Mouse (Mus musculus) G1E-ER4 (cell line): Measurements from ENCODE around the gene Olfr1175-ps. TPM values are rescaled to one million over a fixed set of nuclear protein-coding genes. Genes with fewer than 3 reads are reported as not detected.

Source experiments
- GATA1 ChIP-seq: IDR thresholded peaks from one replicate; pipeline ENCODE4 v1.8.0; 2012; ENCODE audit warnings: low read length, inconsistent platforms
- polyA plus RNA-seq: library from polyadenylated mRNA; stranded (reverse); fragments of >175 nt; gene quantifications from 2 replicates; pipeline ENCODE4 v1.2.3, GENCODE M21; 2012

Gene Olfr1175-ps
- not detected in 2 replicates for polyA plus RNA-seq

GRCm38 (mm10) chr2:88327115-88327514 is at the start of gene Olfr1175-ps:
Gene Olfr1175-ps, minus strand, starts transcription at chr2:88327215.
- TF ChIP-seq GATA1, result no peak

GRCm38 (mm10) chr2:88356304-88356703 is 29.3 kb upstream of the Olfr1175-ps start:
- no peak for TF ChIP-seq GATA1

- no peak for TF ChIP-seq GATA1
Observed at GRCm38 (mm10) chr2:88346392-88346791, 19.4 kb upstream of the Olfr1175-ps start, which contains the start of gene Olfr1177-ps. Gene Olfr1177-ps, minus strand, starts transcription at chr2:88346492.

- TF ChIP-seq GATA1, result no peak
Observed at GRCm38 (mm10) chr2:88336421-88336820, 9.4 kb upstream of the Olfr1175-ps start, which contains the start of gene Olfr1176. Gene Olfr1176, plus strand, starts transcription at chr2:88336721.

GRCm38 (mm10) chr2:88315035-88315434 is 12.0 kb downstream of the Olfr1175-ps start, which contains the start of gene Olfr1174-ps:
Gene Olfr1174-ps, minus strand, starts transcription at chr2:88315135.
- no peak for TF ChIP-seq GATA1

GRCm38 (mm10) chr2:88279775-88280174 is 47.2 kb downstream of the Olfr1175-ps start, which contains the start of gene Olfr1173:
Gene Olfr1173, minus strand, starts transcription at chr2:88279875.
- TF ChIP-seq GATA1, result no peak

Other genes starting within 250 kb of the Olfr1175-ps start
- gene Olfr1164, start 233.2 kb downstream of the Olfr1175-ps start, polyA plus RNA-seq, result not detected in 2 replicates
- not detected in 2 replicates for gene Olfr1166, start 198.9 kb downstream of the Olfr1175-ps start, polyA plus RNA-seq
- not detected in 2 replicates for gene Olfr1167, start 172.0 kb downstream of the Olfr1175-ps start, polyA plus RNA-seq
- not detected in 2 replicates for gene Olfr1168, start 145.3 kb downstream of the Olfr1175-ps start, polyA plus RNA-seq
- gene Olfr1170, start 98.9 kb downstream of the Olfr1175-ps start, polyA plus RNA-seq, result not detected in 2 replicates
- not detected in 2 replicates for gene Olfr1173, start 47.3 kb downstream of the Olfr1175-ps start, polyA plus RNA-seq
- gene Olfr1174-ps, start 12.1 kb downstream of the Olfr1175-ps start, polyA plus RNA-seq, result not detected in 2 replicates
- gene Olfr1176, start 9.5 kb upstream of the Olfr1175-ps start, polyA plus RNA-seq, result not detected in 2 replicates
- not detected in 2 replicates for gene Olfr1177-ps, start 19.3 kb upstream of the Olfr1175-ps start, polyA plus RNA-seq
- not detected in 2 replicates for gene Olfr1178, start 59.8 kb upstream of the Olfr1175-ps start, polyA plus RNA-seq
- gene Olfr1179, start 79.2 kb upstream of the Olfr1175-ps start, polyA plus RNA-seq, result not detected in 2 replicates
- gene Olfr1180, start 91.9 kb upstream of the Olfr1175-ps start, polyA plus RNA-seq, result not detected in 2 replicates
- gene Olfr1181, start 99.0 kb upstream of the Olfr1175-ps start, polyA plus RNA-seq, result not detected in 2 replicates
- not detected in 2 replicates for gene Gm13757, start 121.9 kb upstream of the Olfr1175-ps start, polyA plus RNA-seq
- not detected in 2 replicates for gene Olfr1183, start 127.7 kb upstream of the Olfr1175-ps start, polyA plus RNA-seq
- gene Olfr1184, start 156.4 kb upstream of the Olfr1175-ps start, polyA plus RNA-seq, result not detected in 2 replicates
- not detected in 2 replicates for gene Olfr1185-ps1, start 166.1 kb upstream of the Olfr1175-ps start, polyA plus RNA-seq
- not detected in 2 replicates for gene Olfr1186, start 191.3 kb upstream of the Olfr1175-ps start, polyA plus RNA-seq
- not detected in 2 replicates for gene Olfr1188, start 229.7 kb upstream of the Olfr1175-ps start, polyA plus RNA-seq